Mouse (Mus musculus): ENCODE measurements around the gene Miga1.
A peak's percentile ranks its signal among the peaks of the same experiment; 100 is the strongest.
"Not testable (repeated sequence)": the region's sequence is repeated elsewhere in the genome, so short reads cannot be mapped to it uniquely, and the experiment has no call there.

Miga1 gene

GRCm38 (mm10) chr3:152321765-152322547, 18.3 kb downstream of the Miga1 start:
- DNase-seq (ENCODE audit: low spot score in 2 of 2) = no peak

GRCm38 (mm10) chr3:152320972-152321645, 19.1 kb downstream of the Miga1 start:
- peak; percentile 65 to 74 for DNase-seq (ENCODE audit: low spot score in 2 of 2)

GRCm38 (mm10) chr3:152316447-152317173, 23.6 kb downstream of the Miga1 start:
- not testable (repeated sequence) for DNase-seq (ENCODE audit: low spot score in 2 of 2)

- DNase-seq (ENCODE audit: low spot score in 2 of 2) = peak; percentile 69 to 84
Observed at GRCm38 (mm10) chr3:152315613-152316012, 24.6 kb downstream of the Miga1 start.

GRCm38 (mm10) chr3:152314666-152315065, 25.5 kb downstream of the Miga1 start:
- DNase-seq (ENCODE audit: low spot score in 2 of 2) = not testable (repeated sequence)

- no peak for DNase-seq (ENCODE audit: low spot score in 2 of 2)
Observed at GRCm38 (mm10) chr3:152309250-152309645, 31.0 kb downstream of the Miga1 start.

GRCm38 (mm10) chr3:152308485-152309249, 31.5 kb downstream of the Miga1 start:
- DNase-seq (ENCODE audit: low spot score in 2 of 2) = peak; percentile 42 to 64

GRCm38 (mm10) chr3:152305971-152306370, 34.2 kb downstream of the Miga1 start:
- no peak for DNase-seq (ENCODE audit: low spot score in 2 of 2)

GRCm38 (mm10) chr3:152305080-152305479, 35.1 kb downstream of the Miga1 start:
- DNase-seq (ENCODE audit: low spot score in 2 of 2) = peak; percentile 28 to 49

- DNase-seq (ENCODE audit: low spot score in 2 of 2) = peak; percentile 81 to 83
Observed at GRCm38 (mm10) chr3:152304093-152304815, 36.0 kb downstream of the Miga1 start.

- DNase-seq (ENCODE audit: low spot score in 2 of 2) = no peak
Observed at GRCm38 (mm10) chr3:152302991-152303390, 37.2 kb downstream of the Miga1 start.

- DNase-seq (ENCODE audit: low spot score in 2 of 2) = no peak
Observed at GRCm38 (mm10) chr3:152300376-152301337, 39.5 kb downstream of the Miga1 start.

GRCm38 (mm10) chr3:152295896-152296295, 44.3 kb downstream of the Miga1 start:
- no peak for DNase-seq (ENCODE audit: low spot score in 2 of 2)

GRCm38 (mm10) chr3:152294400-152294799, 45.8 kb downstream of the Miga1 start:
- no peak for DNase-seq (ENCODE audit: low spot score in 2 of 2)

- no peak for DNase-seq (ENCODE audit: low spot score in 2 of 2)
Observed at GRCm38 (mm10) chr3:152293530-152294181, 46.6 kb downstream of the Miga1 start.

GRCm38 (mm10) chr3:152291895-152292294, 48.3 kb downstream of the Miga1 start:
- DNase-seq (ENCODE audit: low spot score in 2 of 2) = no peak

GRCm38 (mm10) chr3:152290175-152290798, 49.9 kb downstream of the Miga1 start:
- DNase-seq (ENCODE audit: low spot score in 2 of 2) = no peak

GRCm38 (mm10) chr3:152288740-152289139, 51.5 kb downstream of the Miga1 start:
- DNase-seq (ENCODE audit: low spot score in 2 of 2) = peak; percentile 17 to 50

GRCm38 (mm10) chr3:152288276-152288675, 51.9 kb downstream of the Miga1 start:
- DNase-seq (ENCODE audit: low spot score in 2 of 2) = no peak
